Mouse (Mus musculus): ENCODE data around the gene Ext2.

GRCm38 (mm10) chr2:93745741-93746140 lies 76.6 kb downstream of the Ext2 start:
- TF ChIP-seq POLR2A (IDR thresholded peaks at IDR 0.05; ENCODE audit: insufficient read depth, low read depth, low read length) (no peak), CTCF (IDR thresholded peaks at IDR 0.05; ENCODE audit: insufficient read depth, low read depth, low read length) (no peak)

Measured in olfactory bulb, adult 2 months (tissue).